Mouse (Mus musculus): Measurements from ENCODE around the gene Tspan5.
A peak's percentile ranks its signal among the peaks of the same experiment; 100 is the strongest.

The Tspan5 gene

GRCm38 (mm10) chr3:138741649-138742565, at the start of gene Tspan5:
Tspan5 (plus strand) TSS chr3:138742195.
- peak; percentile 56 to 63 for DNase-seq (ENCODE audit: low spot score in 2 of 2)

GRCm38 (mm10) chr3:138692302-138692701, 49.7 kb upstream of the Tspan5 start:
- DNase-seq (ENCODE audit: low spot score in 2 of 2): no peak

GRCm38 (mm10) chr3:138703399-138703798, 38.6 kb upstream of the Tspan5 start:
- no peak for DNase-seq (ENCODE audit: low spot score in 2 of 2)

- no peak for DNase-seq (ENCODE audit: low spot score in 2 of 2)
These were observed 37.5 kb upstream of the Tspan5 start for GRCm38 (mm10) chr3:138704469-138704868.

GRCm38 (mm10) chr3:138705875-138706274, 36.1 kb upstream of the Tspan5 start:
- no peak for DNase-seq (ENCODE audit: low spot score in 2 of 2)

- no peak for DNase-seq (ENCODE audit: low spot score in 2 of 2)
These were observed 32.8 kb upstream of the Tspan5 start for GRCm38 (mm10) chr3:138709183-138709582.

GRCm38 (mm10) chr3:138711971-138712370, 30.0 kb upstream of the Tspan5 start:
- no peak for DNase-seq (ENCODE audit: low spot score in 2 of 2)

GRCm38 (mm10) chr3:138712452-138713140, 29.4 kb upstream of the Tspan5 start:
- DNase-seq (ENCODE audit: low spot score in 2 of 2): no peak

- DNase-seq (ENCODE audit: low spot score in 2 of 2): no peak
These were observed 28.9 kb upstream of the Tspan5 start for GRCm38 (mm10) chr3:138713141-138713540.

GRCm38 (mm10) chr3:138714788-138715187, 27.2 kb upstream of the Tspan5 start:
- no peak for DNase-seq (ENCODE audit: low spot score in 2 of 2)

GRCm38 (mm10) chr3:138715212-138715611, 26.8 kb upstream of the Tspan5 start:
- no peak for DNase-seq (ENCODE audit: low spot score in 2 of 2)

- DNase-seq (ENCODE audit: low spot score in 2 of 2): no peak
These were observed 25.0 kb upstream of the Tspan5 start for GRCm38 (mm10) chr3:138717040-138717439.

- DNase-seq (ENCODE audit: low spot score in 2 of 2): no peak
These were observed 19.8 kb upstream of the Tspan5 start for GRCm38 (mm10) chr3:138722152-138722551.

GRCm38 (mm10) chr3:138727571-138727970, 14.4 kb upstream of the Tspan5 start:
- DNase-seq (ENCODE audit: low spot score in 2 of 2): no peak

GRCm38 (mm10) chr3:138728840-138729239, 13.2 kb upstream of the Tspan5 start:
- no peak for DNase-seq (ENCODE audit: low spot score in 2 of 2)

GRCm38 (mm10) chr3:138730812-138731211, 11.2 kb upstream of the Tspan5 start:
- DNase-seq (ENCODE audit: low spot score in 2 of 2): no peak

GRCm38 (mm10) chr3:138735760-138736159, 6.2 kb upstream of the Tspan5 start:
- DNase-seq (ENCODE audit: low spot score in 2 of 2): no peak

GRCm38 (mm10) chr3:138739150-138739700, 2.8 kb upstream of the Tspan5 start:
- DNase-seq (ENCODE audit: low spot score in 2 of 2): no peak

- no peak for DNase-seq (ENCODE audit: low spot score in 2 of 2)
These were observed 1.7 kb upstream of the Tspan5 start for GRCm38 (mm10) chr3:138740291-138740690.

GRCm38 (mm10) chr3:138740843-138741540, 1.0 kb upstream of the Tspan5 start:
- DNase-seq (ENCODE audit: low spot score in 2 of 2): no peak

- peak in 1 of 2 experiments; percentile 21 for DNase-seq (ENCODE audit: low spot score in 2 of 2)
These were observed 553 bp downstream of the Tspan5 start for GRCm38 (mm10) chr3:138742566-138742930.

All from heart, adult 9 months (tissue).